Mouse (Mus musculus): ENCODE results near the gene Foxp1.

GRCm38 (mm10) chr6:99101489-99101908, 421.0 kb downstream of the Foxp1 start:
- TF ChIP-seq CTCF (IDR thresholded peaks at IDR 0.05; ENCODE audit: borderline replicate concordance, control insufficient read depth, extremely low read depth, insufficient read depth, low read length, poor library complexity) (no peak), POLR2A (IDR thresholded peaks at IDR 0.05; ENCODE audit: control insufficient read depth, extremely low read depth, insufficient read depth, low read length, poor library complexity) (no peak)
